Mouse (Mus musculus) splenic B cell, adult 2 months (primary cell): ENCODE measurements around the gene Erbb4.

ENCODE experiments used
- DNase-seq: peaks from one replicate; pipeline ENCODE4 v3.0.0-alpha.2; 2011; ENCODE audit warnings: low read depth, low spot score
- H3K27me3 ChIP-seq: 2 replicates; pipeline ENCODE4 v1.6.1; 2012; ENCODE audit warnings: mild to moderate bottlenecking, low read length, moderate library complexity, mixed read lengths; ENCODE audit not compliant: control insufficient read depth, poor library complexity, insufficient read depth, severe bottlenecking
- H3K36me3 ChIP-seq: 2 replicates; pipeline ENCODE4 v1.6.1; 2012; ENCODE audit warnings: mild to moderate bottlenecking, low read length, moderate library complexity, mixed read lengths; ENCODE audit not compliant: control insufficient read depth, poor library complexity, insufficient read depth, severe bottlenecking

The Erbb4 gene

DNA sequence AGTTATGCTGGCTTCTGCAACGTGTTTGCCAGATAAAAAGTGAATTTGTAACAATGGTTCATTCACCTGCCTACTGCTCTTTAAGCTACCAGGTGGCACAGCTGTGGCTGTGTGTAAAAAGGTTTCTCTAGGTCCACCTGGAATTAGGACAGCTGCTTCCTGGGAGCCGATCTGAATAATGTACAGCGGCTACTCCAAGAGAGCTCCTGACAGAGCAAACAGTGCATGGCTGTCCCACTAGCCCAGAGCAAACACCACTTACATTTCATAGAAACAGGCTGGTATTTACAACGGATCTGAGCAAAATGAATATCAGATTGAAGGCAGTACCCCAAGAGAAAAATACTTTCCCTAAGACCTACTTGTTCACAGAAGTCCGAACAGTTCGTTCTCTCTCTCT, 1058.0 kb downstream of the Erbb4 start:
- DNase-seq = no peak
- Histone ChIP-seq H3K36me3 (no peaks in the 10 kb centered on the region), H3K27me3 (no peaks in the 10 kb centered on the region)

GRCm38 (mm10) chr1:68047139-68047538, 1060.7 kb downstream of the Erbb4 start:
- DNase-seq = no peak
- Histone ChIP-seq H3K27me3 (no peaks in the 10 kb centered on the region), H3K36me3 (no peaks in the 10 kb centered on the region)

DNA sequence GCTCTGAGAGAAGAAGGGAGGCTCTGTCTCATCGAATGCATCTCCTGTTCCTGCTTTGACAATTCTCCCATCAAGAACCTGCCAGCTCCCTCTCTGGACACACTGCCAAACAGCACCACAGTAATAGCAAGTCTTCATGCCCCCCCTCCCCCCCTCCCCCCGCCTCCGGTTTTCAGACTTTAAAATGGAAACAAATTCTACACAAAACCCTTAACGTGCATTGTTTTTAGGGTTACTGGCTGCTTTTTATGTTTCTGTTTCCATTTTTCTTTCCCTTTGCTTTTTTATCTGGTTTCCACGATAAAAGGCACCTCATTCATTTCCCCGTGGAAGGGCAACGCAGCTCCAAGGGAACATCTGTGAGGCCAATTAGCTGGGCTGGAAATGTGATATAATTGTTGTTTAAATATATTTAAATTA, 1061.3 kb downstream of the Erbb4 start:
- no peak for DNase-seq
- no peaks in the 10 kb centered on the region for H3K36me3 ChIP-seq
- H3K27me3 ChIP-seq = no peaks in the 10 kb centered on the region

- Histone ChIP-seq H3K36me3 (no peaks in the 10 kb centered on the region), H3K27me3 (no peaks in the 10 kb centered on the region)
- DNase-seq = no peak
Measured at GRCm38 (mm10) chr1:68024086-68024940, 1083.5 kb downstream of the Erbb4 start.

DNA sequence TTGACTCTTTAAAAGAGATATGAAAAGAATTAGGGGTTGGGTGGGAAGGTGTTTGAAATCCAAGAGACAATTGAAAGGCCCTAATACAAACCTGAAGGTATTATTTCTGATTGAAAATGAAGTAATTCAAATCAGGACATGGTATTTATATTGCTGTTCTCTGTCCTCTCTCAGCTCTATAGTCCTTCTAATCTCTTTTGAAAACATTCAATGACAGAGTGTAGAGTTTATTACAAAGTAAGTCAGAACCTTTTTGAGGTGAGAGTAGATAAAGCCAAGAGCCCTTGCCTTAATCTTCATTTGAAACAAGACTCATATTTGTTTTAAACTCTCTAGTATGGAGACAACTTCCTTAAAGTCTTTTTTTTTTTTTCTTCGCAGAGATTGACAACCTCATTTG, 1087.8 kb downstream of the Erbb4 start:
- DNase-seq = no peak
- Histone ChIP-seq H3K27me3 (no peaks in the 10 kb centered on the region), H3K36me3 (no peaks in the 10 kb centered on the region)

DNA sequence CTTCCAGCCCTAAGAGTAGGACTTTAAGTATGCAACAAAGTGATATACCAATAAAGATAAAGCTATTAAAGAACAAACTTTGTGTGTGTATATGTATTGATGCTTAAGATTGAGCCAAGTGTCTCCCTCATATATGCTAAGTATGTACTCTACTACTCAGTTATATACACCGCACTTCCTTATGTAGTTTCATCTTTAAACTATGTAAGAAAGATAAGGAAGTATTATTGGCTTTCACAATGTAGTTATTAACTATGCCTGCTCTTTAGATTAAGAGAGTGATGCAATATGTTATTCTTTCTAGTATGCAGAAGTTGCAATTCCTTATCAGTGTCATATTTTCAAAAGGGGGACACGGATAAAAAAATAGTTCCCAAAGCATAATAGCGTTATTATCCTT, 1088.2 kb downstream of the Erbb4 start:
- H3K36me3 ChIP-seq = no peaks in the 10 kb centered on the region
- H3K27me3 ChIP-seq = no peaks in the 10 kb centered on the region
- DNase-seq = no peak
